Mouse (Mus musculus) granulocyte monocyte progenitor cell, adult 5-6 weeks (primary cell): ENCODE data around the gene Cryz. TPM values are rescaled to one million over a fixed set of nuclear protein-coding genes. Genes with fewer than 3 reads are reported as not detected.
"Not testable (repeated sequence)": the region's sequence is repeated elsewhere in the genome, so short reads cannot be mapped to it uniquely, and the experiment has no call there.

ENCODE experiments used
- ATAC-seq: replicated peaks from 2 replicates; pipeline ENCODE4 v1.8.0; 2016; ENCODE audit warnings: mild to moderate bottlenecking, moderate TSS enrichment, inconsistent platforms; ENCODE audit not compliant: poor library complexity, severe bottlenecking
- total RNA-seq, 2 experiments: library from RNA; stranded (forward) in 1 of 2; stranded (reverse) in 1 of 2; fragments of 200-712, 200-1000 nt in 1 of 2; fragments of >200 nt in 1 of 2; fragmentation: Nextera tagmentation in 1 of 2; gene quantifications; 2 replicates each; pipeline ENCODE4 v1.2.3; 2014 to 2017

The Cryz gene
- total RNA-seq, 2 experiments from 2014 or later = 4.1 to 10.6 TPM

GRCm38 (mm10) chr3:154604871-154605270 is 8.4 kb downstream of the Cryz start:
- no peak for ATAC-seq

- ATAC-seq = no peak
Observed at GRCm38 (mm10) chr3:154607896-154608295, 11.4 kb downstream of the Cryz start.

- ATAC-seq = peak; percentile 53
Observed at GRCm38 (mm10) chr3:154611888-154612287, 15.4 kb downstream of the Cryz start.

- ATAC-seq = no peak
Observed at GRCm38 (mm10) chr3:154614771-154615170, 18.3 kb downstream of the Cryz start.

GRCm38 (mm10) chr3:154615304-154615703 is 18.8 kb downstream of the Cryz start:
- no peak for ATAC-seq

GRCm38 (mm10) chr3:154616106-154616505 is 19.6 kb downstream of the Cryz start:
- ATAC-seq = no peak

GRCm38 (mm10) chr3:154628284-154628683 is 31.8 kb downstream of the Cryz start:
- ATAC-seq = peak; percentile 37

GRCm38 (mm10) chr3:154631281-154631680 is 34.8 kb downstream of the Cryz start:
- not testable (repeated sequence) for ATAC-seq

GRCm38 (mm10) chr3:154633091-154633490 is 36.6 kb downstream of the Cryz start:
- ATAC-seq = no peak

- peak; percentile 52 for ATAC-seq
Observed at GRCm38 (mm10) chr3:154646638-154647442, 50.3 kb downstream of the Cryz start.

GRCm38 (mm10) chr3:154647443-154647780 is 50.9 kb downstream of the Cryz start:
- ATAC-seq = no peak; the same call in 1 of the 2 replicates

GRCm38 (mm10) chr3:154649411-154650285 is 53.1 kb downstream of the Cryz start:
- ATAC-seq = no peak

GRCm38 (mm10) chr3:154651192-154651821 is 54.8 kb downstream of the Cryz start:
- ATAC-seq = no peak

GRCm38 (mm10) chr3:154652581-154653420 is 56.3 kb downstream of the Cryz start:
- peak; percentile 74 for ATAC-seq

- ATAC-seq = no peak
Observed at GRCm38 (mm10) chr3:154653454-154653853, 56.9 kb downstream of the Cryz start.

- ATAC-seq = no peak
Observed at GRCm38 (mm10) chr3:154654284-154654683, 57.8 kb downstream of the Cryz start.

- no peak for ATAC-seq
Observed at GRCm38 (mm10) chr3:154654901-154655300, 58.4 kb downstream of the Cryz start.

- no peak for ATAC-seq
Observed at GRCm38 (mm10) chr3:154655711-154656110, 59.2 kb downstream of the Cryz start.

GRCm38 (mm10) chr3:154663545-154663944 is 67.0 kb downstream of the Cryz start, which contains the start of gene Erich3:
TSS of gene Erich3 (plus strand) at chr3:154663859.
- ATAC-seq = no peak
